Mouse (Mus musculus): ENCODE results near the gene Dusp18.
"Not testable (repeated sequence)": the region's sequence is repeated elsewhere in the genome, so short reads cannot be mapped to it uniquely, and the experiment has no call there.

Dusp18 gene

GRCm38 (mm10) chr11:3893970-3894369, 1.1 kb upstream of the Dusp18 start:
- no peak for DNase-seq (ENCODE audit: low spot score in 2 of 2)

DNA sequence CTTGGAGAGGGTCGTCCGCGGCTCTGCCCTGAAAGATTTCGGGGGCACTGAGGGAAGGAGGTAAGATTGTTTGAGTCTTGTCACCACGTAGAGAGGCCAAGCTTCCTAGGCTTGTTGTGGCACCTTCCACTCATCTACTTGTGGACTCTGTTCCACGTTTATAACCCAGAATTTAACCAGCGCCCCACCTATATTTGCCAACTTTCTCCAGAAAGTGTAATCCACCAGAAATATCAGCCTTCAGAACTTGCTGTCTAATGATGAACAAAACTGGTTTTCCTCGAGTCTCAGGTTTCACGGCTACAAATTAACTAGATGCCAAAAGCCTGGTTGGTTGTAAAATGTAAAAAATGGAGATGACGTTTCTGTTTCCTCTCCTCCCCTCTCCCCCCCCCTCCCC, 418 bp downstream of the Dusp18 start:
- DNase-seq (ENCODE audit: low spot score in 2 of 2), result no peak

DNA sequence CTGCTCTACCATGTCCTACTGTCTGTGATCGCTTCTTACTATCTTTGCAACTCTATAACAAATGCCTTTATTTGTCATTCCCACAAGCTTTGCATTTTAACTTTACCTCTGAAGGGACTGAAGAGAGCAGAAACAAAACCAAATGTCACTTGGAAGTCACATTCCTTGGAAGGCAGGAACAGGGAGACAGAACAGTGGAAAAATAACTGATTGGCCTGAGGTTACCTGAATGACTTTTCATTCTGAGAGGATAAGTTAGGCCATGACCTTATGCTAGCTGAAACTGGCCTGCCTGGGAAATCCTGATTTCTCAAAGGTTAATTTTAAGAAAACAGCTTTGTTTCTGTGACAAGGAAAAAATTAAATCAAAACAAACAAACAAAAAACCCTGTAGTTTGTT, 893 bp downstream of the Dusp18 start:
- DNase-seq (ENCODE audit: low spot score in 2 of 2), result no peak

- DNase-seq (ENCODE audit: low spot score in 2 of 2), result no peak
These were observed 5.3 kb downstream of the Dusp18 start for GRCm38 (mm10) chr11:3900296-3900695.

DNA sequence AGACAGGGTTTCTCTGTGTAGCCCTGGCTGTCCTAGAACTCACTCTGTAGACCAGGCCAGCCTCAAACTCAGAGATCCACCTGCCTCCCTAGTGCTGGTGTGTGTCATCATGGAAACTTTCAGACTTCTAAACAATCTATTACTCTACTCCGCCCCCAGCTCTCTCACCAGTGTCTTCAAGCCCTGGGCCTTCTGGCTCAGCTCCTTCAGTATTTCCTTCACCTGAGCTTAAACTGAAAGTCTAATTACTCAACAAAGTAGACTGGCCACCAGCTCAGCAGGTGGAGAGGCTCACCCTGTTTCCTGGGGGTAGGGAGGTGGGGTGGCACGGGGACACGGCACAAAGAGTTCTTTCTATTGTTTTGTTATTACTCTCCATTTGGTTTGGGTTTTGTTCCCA, 7.5 kb downstream of the Dusp18 start:
- DNase-seq (ENCODE audit: low spot score in 2 of 2), result no peak

DNA sequence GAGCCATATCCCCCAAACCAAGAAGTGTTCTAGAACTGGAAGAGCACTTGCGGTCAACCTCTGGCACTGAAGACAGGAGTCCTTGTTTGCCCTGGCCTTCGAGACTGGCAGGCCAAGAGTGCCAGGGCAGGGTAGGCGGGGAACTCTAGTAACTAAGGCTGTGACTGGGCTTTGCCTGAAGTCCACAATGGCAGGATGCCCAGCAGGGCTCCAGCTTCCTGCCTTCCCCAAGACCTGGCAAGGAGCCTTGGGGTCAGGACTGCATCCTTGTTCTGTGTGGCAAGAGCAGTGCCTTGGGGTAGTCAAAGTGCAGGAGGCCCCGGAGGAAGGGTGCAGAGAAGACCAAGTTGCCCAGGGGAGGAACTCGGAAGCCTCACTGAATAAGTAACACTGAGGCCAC, 8.0 kb downstream of the Dusp18 start:
- peak in 1 of 2 experiments; percentile 56 for DNase-seq (ENCODE audit: low spot score in 2 of 2)

DNA sequence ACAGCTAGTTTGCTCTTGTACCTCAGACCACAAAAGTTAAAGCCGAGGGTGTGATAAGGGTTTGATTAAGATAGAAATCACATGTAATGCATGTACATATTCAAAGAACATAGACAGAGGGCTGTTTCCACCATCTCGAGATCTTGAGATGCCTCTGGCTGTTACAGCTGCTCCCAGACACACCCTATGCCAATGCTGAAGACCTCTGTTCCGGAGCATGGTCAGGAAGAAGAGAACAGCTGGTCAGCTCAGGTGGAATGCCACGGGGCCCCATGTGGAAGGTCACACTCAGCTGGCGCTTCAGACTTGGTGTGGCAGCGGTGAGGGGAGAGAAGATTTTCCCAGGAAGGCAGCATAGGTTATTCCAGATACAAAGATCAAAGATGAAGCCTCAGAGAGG, 9.6 kb downstream of the Dusp18 start:
- DNase-seq (ENCODE audit: low spot score in 2 of 2), result no peak

DNA sequence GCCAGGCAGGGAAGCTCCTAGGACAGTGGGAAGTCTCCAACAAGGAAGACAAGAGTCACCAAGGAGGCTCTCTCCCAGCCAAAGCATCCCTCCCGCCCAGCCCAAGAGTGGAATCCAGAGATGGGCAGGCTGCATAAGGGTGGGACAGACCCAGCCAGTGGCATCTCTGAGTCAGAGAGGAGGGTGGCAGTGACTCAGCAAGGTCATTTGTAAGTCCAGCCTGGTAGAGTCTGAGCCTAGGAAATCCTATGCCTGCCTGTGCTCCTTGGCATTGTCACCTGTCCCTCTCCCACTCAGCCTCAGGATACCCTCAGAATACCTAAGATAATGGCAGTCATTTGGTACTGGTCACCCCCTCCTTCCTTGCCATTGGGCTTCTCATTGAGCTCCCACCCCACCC, 10.4 kb downstream of the Dusp18 start:
- DNase-seq (ENCODE audit: low spot score in 2 of 2), result no peak

DNA sequence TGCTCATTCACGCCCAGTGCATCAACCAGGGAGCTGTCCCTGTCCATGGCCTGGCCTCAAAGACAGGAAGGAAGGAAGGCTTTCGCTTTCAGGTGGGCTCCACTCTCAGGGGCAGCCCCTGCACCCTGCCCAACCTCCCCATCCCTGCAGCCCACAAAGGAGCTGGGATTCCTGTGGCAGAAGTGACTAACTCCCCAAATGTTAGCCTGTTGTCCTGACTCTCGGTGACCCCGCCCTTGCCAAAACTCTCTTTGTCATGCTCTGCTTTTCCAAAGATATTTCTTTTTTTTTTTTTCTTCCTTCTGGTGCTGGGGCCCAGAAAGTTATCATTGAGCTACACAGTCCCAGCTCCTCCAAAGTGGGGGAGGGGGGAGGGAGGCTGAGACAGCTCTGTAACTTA, 14.2 kb downstream of the Dusp18 start:
- DNase-seq (ENCODE audit: low spot score in 2 of 2), result no peak

GRCm38 (mm10) chr11:3910513-3911310, 15.7 kb downstream of the Dusp18 start:
- no peak for DNase-seq (ENCODE audit: low spot score in 2 of 2)

GRCm38 (mm10) chr11:3911440-3911839, 16.4 kb downstream of the Dusp18 start:
- not testable (repeated sequence) for DNase-seq (ENCODE audit: low spot score in 2 of 2)

DNA sequence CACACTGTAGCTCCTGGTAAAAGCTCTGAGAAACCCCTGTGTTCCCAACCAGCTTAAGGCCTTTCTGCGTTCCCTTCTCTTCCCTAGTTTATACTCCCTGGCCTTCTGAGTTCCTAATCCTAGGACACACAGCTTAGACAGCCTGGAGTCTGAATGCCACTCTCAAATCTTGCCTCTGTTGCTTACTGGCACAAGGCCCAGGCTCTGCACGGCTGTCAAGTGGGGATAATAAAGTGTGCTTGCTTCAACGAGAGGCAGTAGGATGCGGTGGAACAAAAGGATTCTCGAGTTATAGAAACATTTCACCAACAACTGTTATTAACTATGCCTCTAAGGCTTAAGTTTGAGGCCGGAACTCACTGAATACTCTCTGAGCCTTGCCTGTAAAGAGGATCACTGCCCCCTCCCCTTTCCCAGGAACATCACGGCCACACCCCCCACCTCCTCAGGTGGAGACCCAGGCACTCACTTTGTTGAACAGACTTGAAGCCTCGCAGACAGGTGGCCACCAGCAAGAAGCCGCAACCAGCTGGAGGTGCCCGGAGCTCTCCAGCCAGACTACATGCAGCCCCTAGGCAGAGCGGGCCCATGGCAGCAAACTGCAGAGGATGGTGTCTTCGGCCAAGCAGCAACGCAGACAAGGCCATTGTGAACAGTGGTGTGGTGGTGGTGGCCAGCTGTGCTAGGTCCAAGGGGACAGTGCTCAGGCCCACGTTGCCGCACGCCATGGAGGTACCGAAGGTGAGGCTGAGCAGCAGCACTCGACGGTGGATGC, 17.2 kb downstream of the Dusp18 start:
- DNase-seq (ENCODE audit: low spot score in 2 of 2), result no peak

DNA sequence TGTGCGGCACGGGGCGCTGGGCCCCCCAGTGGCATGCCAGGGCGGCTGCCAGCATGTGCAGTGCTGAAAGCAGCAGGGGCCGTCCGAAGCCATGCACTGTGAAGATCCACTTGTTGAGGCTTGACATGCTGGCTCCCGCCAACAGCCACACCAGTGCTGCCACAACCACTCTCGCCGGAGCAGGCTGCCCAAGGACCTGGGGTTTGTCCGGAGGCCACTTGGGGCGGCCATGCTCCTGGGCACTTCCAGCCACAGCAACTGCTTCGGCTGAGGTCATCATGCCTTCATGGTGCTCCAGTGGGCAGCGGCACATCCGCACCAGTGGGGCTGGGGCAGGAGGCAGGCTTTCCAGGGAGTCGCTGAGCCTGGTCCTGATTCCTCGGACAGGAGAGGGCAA, 17.8 kb downstream of the Dusp18 start:
- no peak for DNase-seq (ENCODE audit: low spot score in 2 of 2)

- peak; percentile 89 to 96 for DNase-seq (ENCODE audit: low spot score in 2 of 2)
These were observed 18.5 kb downstream of the Dusp18 start for GRCm38 (mm10) chr11:3913316-3914108.

GRCm38 (mm10) chr11:3914109-3914840, 19.2 kb downstream of the Dusp18 start, which contains the start of gene Slc35e4:
Gene Slc35e4 (minus strand): TSS chr11:3914664.
- peak in 1 of 2 experiments; percentile 84 for DNase-seq (ENCODE audit: low spot score in 2 of 2)

DNA sequence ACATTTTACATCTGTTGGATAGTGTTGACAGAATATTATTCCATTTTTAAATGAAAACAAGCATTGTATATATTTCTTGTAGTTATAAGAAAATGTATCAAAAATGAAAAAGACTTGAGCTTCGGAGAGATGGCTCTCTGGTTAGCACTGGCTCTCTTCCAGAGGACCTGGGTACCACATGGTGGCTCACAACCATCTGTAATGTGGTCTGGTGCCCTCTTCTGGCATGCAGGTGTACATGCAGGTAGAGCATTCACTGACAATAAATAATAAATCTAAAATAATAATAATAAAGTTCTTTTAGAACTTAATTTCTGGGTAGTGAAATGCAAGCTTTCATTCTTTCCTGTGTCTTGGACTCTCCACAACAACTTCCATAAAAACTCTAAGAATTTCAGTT, 23.7 kb downstream of the Dusp18 start:
- no peak for DNase-seq (ENCODE audit: low spot score in 2 of 2)

DNA sequence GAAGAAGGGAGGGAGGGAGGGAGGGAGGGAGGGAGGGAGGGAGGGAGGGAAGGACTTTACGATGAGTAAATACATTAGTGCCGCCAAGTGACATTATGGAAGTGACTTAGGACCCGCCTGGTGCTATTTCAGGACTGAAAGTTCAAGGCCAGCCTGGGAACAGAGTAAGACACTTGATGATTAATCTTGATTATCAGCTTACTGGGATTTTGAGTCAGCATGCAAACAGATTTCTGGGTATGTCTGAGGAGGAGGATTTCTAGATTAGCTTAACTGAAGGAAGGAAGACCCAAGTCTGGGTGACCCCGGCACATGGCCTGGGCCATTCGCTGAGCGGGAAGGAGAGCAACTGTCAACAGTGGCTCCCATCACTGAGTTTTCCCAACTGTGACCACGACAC, 25.4 kb downstream of the Dusp18 start:
- no peak for DNase-seq (ENCODE audit: low spot score in 2 of 2)

GRCm38 (mm10) chr11:3921281-3921850, 26.3 kb downstream of the Dusp18 start:
- DNase-seq (ENCODE audit: low spot score in 2 of 2), result peak in 1 of 2 experiments; percentile 71

DNA sequence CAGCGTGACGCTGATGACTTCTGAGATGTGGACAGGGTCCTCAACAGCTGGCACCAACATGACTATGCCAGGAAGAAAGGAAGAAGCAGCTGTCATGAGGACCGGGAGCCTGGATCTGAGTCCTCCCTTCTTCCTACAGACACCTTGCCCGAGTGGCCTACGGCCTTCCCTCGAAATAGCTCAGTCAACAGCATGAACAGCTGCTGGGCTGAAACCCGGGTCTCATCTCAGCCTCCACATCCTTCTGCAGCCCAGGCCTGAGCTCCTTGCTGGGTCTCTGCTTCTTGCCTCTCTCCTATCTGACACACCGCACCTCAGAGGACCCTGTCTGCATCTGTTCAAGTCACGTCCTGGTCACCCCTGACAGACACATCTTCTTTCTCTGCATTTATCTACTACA, 27.1 kb downstream of the Dusp18 start:
- DNase-seq (ENCODE audit: low spot score in 2 of 2), result no peak

DNA sequence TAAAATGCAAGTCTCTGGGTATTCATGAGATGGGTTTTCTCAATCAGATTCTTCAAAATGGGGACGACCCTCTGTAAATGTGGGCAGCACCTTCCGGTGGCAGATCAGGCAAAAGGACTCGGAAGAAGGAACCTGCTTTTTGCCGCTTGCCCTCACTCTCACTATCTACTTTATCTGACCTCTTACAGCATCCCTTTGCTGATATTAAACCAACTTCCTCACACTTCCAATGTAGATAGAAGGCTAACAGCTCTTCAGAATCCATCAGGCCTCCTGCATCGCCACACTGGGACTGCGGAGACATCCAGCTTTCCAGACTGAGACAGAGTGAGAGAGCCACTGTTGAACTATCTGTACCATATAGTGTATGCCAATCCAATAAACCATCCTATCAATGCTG, 27.7 kb downstream of the Dusp18 start:
- no peak for DNase-seq (ENCODE audit: low spot score in 2 of 2)

- DNase-seq (ENCODE audit: low spot score in 2 of 2), result no peak
These were observed 30.9 kb downstream of the Dusp18 start for GRCm38 (mm10) chr11:3925916-3926315.

All from left cerebral cortex, adult 9 months (tissue).